Mouse (Mus musculus) testis, adult 2 months (tissue): ENCODE measurements around the gene Apoa1.

Source experiments
- CTCF ChIP-seq: fragments of 200-500 bp; IDR thresholded peaks from 2 replicates; pipeline ENCODE4 v1.5.1; 2012; ENCODE audit warnings: low read depth, mild to moderate bottlenecking, inconsistent platforms, low read length, moderate library complexity; ENCODE audit not compliant: control insufficient read depth, insufficient read depth, insufficient replicate concordance
- POLR2A ChIP-seq: fragments of 200-500 bp; IDR thresholded peaks from 2 replicates; pipeline ENCODE4 v1.6.1; 2012; ENCODE audit warnings: low read depth, mild to moderate bottlenecking, inconsistent platforms, low read length, moderate library complexity; ENCODE audit not compliant: control insufficient read depth

DNA sequence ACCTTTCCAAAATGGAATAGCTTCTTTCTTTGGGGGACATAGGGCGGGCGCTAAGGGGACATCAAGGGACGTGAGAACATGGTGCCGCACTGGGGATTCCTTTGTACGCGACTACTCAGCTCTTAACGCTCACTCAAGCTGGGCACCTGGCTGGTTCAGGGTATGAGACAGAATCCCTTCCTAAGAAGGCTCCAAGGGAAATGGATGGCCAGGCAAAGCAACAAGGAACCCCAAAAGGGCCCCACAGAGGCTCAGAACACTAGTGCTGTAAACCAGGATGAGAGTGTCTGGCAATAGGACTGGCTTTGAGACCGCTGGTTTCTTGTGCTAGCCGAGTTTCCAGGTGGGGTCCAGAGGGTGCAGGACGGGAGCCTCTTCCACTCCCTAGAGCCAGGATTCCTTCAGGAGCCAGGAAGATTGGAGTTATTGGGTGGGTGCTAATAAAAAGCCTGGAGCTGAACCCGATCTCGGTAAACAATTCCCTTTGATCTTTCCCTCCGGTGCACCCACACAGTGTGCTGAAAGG, 2.1 kb downstream of the Apoa1 start:
- TF ChIP-seq POLR2A (no peak), CTCF (no peak)
